Mouse (Mus musculus) gastrocnemius, adult 8-10 months (tissue): Measurements from ENCODE around the gene Med10. TPM values are rescaled to one million over a fixed set of nuclear protein-coding genes. Genes with fewer than 3 reads are reported as not detected.

Source experiments
- DNase-seq, 2 experiments: peaks; one replicate each; pipeline ENCODE4 v3.0.0; 2022; ENCODE audit warnings: low spot score in 2 of 2
- total RNA-seq, 4 experiments: library from RNA; stranded (reverse); gene quantifications; 2 replicates each; pipeline ENCODE4 v1.2.4; 2022

Med10 gene
- total RNA-seq, 4 experiments from 2014 or later = 8.2 to 14.4 (median 11.4) TPM

- DNase-seq = no peak
These were observed 23.4 kb downstream of the Med10 start for GRCm38 (mm10) chr13:69825396-69826095.

GRCm38 (mm10) chr13:69830606-69831005, 28.4 kb downstream of the Med10 start:
- no peak for DNase-seq

GRCm38 (mm10) chr13:69832578-69832977, 30.4 kb downstream of the Med10 start:
- no peak for DNase-seq

- no peak for DNase-seq
These were observed 31.2 kb downstream of the Med10 start for GRCm38 (mm10) chr13:69833416-69833815.

- no peak for DNase-seq
These were observed 43.4 kb downstream of the Med10 start for GRCm38 (mm10) chr13:69845592-69845991.

- no peak for DNase-seq
These were observed 47.4 kb downstream of the Med10 start for GRCm38 (mm10) chr13:69849579-69849978.

- no peak for DNase-seq
These were observed 50.1 kb downstream of the Med10 start for GRCm38 (mm10) chr13:69852313-69852712.

GRCm38 (mm10) chr13:69853425-69854043, 51.3 kb downstream of the Med10 start:
- no peak for DNase-seq

GRCm38 (mm10) chr13:69855941-69856340, 53.7 kb downstream of the Med10 start:
- no peak for DNase-seq

- DNase-seq = no peak
These were observed 60.1 kb downstream of the Med10 start for GRCm38 (mm10) chr13:69862276-69862675.

GRCm38 (mm10) chr13:69864911-69865310, 62.7 kb downstream of the Med10 start:
- DNase-seq = no peak

Other genes starting within 250 kb of the Med10 start
- gene Srd5a1, start 191.0 kb upstream of the Med10 start, total RNA-seq = under 1 TPM in 2 of 4 experiments, not detected in 2; 0.24 to 0.53 TPM
- under 1 TPM; 0.40 to 0.94 (median 0.55) TPM for gene Ube2ql1, start 62.5 kb upstream of the Med10 start, total RNA-seq